Mouse (Mus musculus) myocyte (in vitro differentiated cells): Measurements from ENCODE around the gene Arl14ep. TPM values are rescaled to one million over a fixed set of nuclear protein-coding genes. Genes with fewer than 3 reads are reported as not detected.

Experiments used
- H3K27me3 ChIP-seq: one replicate; pipeline ENCODE4 v1.6.1; 2011; ENCODE audit not compliant: control insufficient read depth, insufficient read depth, insufficient read length
- H3K36me3 ChIP-seq: one replicate; pipeline ENCODE4 v1.6.1; 2011; ENCODE audit not compliant: control insufficient read depth, insufficient read depth
- H3K4me2 ChIP-seq: one replicate; pipeline ENCODE4 v1.6.1; 2011; ENCODE audit warnings: low read depth, control low read depth
- H3K4me3 ChIP-seq: one replicate; pipeline ENCODE4 v1.5.1; 2011; ENCODE audit warnings: mild to moderate bottlenecking, control low read depth, moderate library complexity
- H3K79me2 ChIP-seq: one replicate; pipeline ENCODE4 v1.6.1; 2011; ENCODE audit not compliant: control insufficient read depth, insufficient read depth
- H3ac ChIP-seq: one replicate; pipeline ENCODE4 v1.6.1; 2011; ENCODE audit not compliant: control insufficient read depth, insufficient read length
- CEBPB ChIP-seq: IDR thresholded peaks from 2 replicates; pipeline ENCODE4 v1.6.1; 2011; ENCODE audit warnings: mild to moderate bottlenecking, moderate library complexity; ENCODE audit not compliant: poor library complexity, insufficient read depth, severe bottlenecking
- E2F4 ChIP-seq: IDR thresholded peaks from one replicate; pipeline ENCODE4 v1.6.1; 2011; ENCODE audit warnings: mild to moderate bottlenecking, control low read depth, moderate library complexity; ENCODE audit not compliant: insufficient read depth
- MAX ChIP-seq: IDR thresholded peaks from one replicate; pipeline ENCODE4 v1.6.1; 2011; ENCODE audit warnings: low read depth, mild to moderate bottlenecking, control low read depth
- MYOD1 ChIP-seq, 3 experiments: IDR thresholded peaks; one replicate each; pipeline ENCODE4 v1.6.1; 2011; ENCODE audit warnings: control low read depth in 2 of 3, low read depth in 2 of 3, mild to moderate bottlenecking in 2 of 3, moderate library complexity in 1 of 3; ENCODE audit not compliant: insufficient read length in 2 of 3, control insufficient read depth in 1 of 3
- MYOG ChIP-seq, 3 experiments: IDR thresholded peaks; one replicate each; pipeline ENCODE4 v1.6.1; 2011; ENCODE audit warnings: control low read depth in 2 of 3, low read depth in 2 of 3, mild to moderate bottlenecking in 2 of 3; ENCODE audit not compliant: insufficient read length in 2 of 3, control insufficient read depth in 1 of 3, insufficient read depth in 1 of 3
- POLR2A ChIP-seq: IDR thresholded peaks from one replicate; pipeline ENCODE4 v1.6.1; 2011; ENCODE audit warnings: low read depth, mild to moderate bottlenecking, control low read depth, moderate library complexity; ENCODE audit not compliant: insufficient read length
- POLR2AphosphoS2 ChIP-seq: IDR thresholded peaks from one replicate; pipeline ENCODE4 v1.6.1; 2011; ENCODE audit warnings: low read depth, control low read depth; ENCODE audit not compliant: insufficient read length
- REST ChIP-seq: IDR thresholded peaks from one replicate; pipeline ENCODE4 v1.6.1; 2011; ENCODE audit warnings: mild to moderate bottlenecking, control low read depth, moderate library complexity; ENCODE audit not compliant: insufficient read depth, insufficient read length
- SRF ChIP-seq: IDR thresholded peaks from one replicate; pipeline ENCODE4 v1.6.1; 2011; ENCODE audit warnings: low read depth; ENCODE audit not compliant: control insufficient read depth, insufficient read length
- TCF12 ChIP-seq: IDR thresholded peaks from one replicate; pipeline ENCODE4 v1.6.1; 2011; ENCODE audit warnings: mild to moderate bottlenecking, control low read depth; ENCODE audit not compliant: poor library complexity, insufficient read depth, severe bottlenecking
- TCF3 ChIP-seq: IDR thresholded peaks from one replicate; pipeline ENCODE4 v1.6.1; 2011; ENCODE audit warnings: low read depth, control low read depth; ENCODE audit not compliant: insufficient read length
- USF1 ChIP-seq: IDR thresholded peaks from one replicate; pipeline ENCODE4 v1.6.1; 2011; ENCODE audit warnings: low read depth, mild to moderate bottlenecking, control low read depth, moderate library complexity
- polyA plus RNA-seq: library from polyadenylated mRNA; unstranded; fragments of >200 nt; fragmentation: generic; extraction: Trizol; gene quantifications from one replicate; pipeline ENCODE4 v1.2.1, GENCODE M21; 2012; ENCODE audit warnings: missing spikeins

Gene Arl14ep
- polyA plus RNA-seq, result 25.7 TPM

DNA sequence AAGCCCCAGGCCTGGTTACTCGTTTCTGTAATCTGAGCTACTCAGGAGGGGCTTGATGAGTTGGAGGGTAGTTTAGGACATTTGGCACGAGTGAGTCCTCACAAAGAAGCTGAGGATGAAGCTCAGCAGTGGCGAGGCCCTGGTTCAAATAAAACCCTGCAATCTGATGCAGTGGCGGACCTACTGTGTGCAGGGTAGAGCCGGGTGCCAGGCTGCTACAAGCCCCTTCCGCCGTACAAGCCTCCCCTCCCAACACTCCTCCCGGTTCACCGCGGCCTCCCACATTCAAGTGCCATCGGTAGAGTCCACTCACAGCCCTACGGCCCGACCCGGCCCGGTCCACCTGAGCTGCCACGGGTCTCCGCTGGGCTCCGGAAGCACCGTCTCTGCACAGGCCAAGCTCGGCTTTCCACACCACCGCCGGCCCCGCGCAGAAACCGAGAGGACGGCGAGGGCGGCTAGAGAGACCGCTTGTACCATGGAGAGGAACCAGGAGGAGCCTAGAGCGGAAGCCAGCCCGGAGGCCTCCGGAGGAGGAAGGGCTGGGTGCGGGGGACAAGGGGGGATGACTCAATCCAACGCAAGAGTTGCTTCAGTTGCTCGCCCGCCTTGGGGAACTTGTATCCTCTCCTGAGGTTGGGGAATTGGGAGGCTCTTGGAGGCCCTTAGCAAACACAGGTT, at the start of gene Arl14ep:
Gene Arl14ep, minus strand, starts transcription at position 466 of the 681 bp plus-strand sequence.
- H3K4me3 ChIP-seq, result peak within 1 kb of the TSS; percentile 93
- peaks cover 48% of the 10 kb centered on the region for H3K79me2 ChIP-seq
- H3K36me3 ChIP-seq, result peaks cover 8% of the 10 kb centered on the region
- TF ChIP-seq TCF12 (no peak), MYOD1 (IDR thresholded peaks at IDR 0.05; ENCODE audit: control insufficient read depth in 1 of 3, insufficient read length in 2 of 3, low read depth in 2 of 3) (peak in 1 of 3 experiments; percentile 1), MYOG (IDR thresholded peaks at IDR 0.05; ENCODE audit: control insufficient read depth in 1 of 3, insufficient read depth in 1 of 3, insufficient read length in 2 of 3, low read depth in 2 of 3) (peak in 1 of 3 experiments; percentile 37), SRF (no peak), TCF3 (no peak), MAX (no peak), REST (peak; percentile 1), CEBPB (peak; percentile 96), E2F4 (no peak), USF1 (no peak), POLR2AphosphoS2 (peak; percentile 87), POLR2A (peak; percentile 81)
- H3K27me3 ChIP-seq, result no peaks in the 10 kb centered on the region
- H3K4me2 ChIP-seq, result peak within 1 kb of the TSS; percentile 84
- peak within 1 kb of the TSS; percentile 33 for H3ac ChIP-seq

GRCm38 (mm10) chr2:107022713-107023112, 48.5 kb upstream of the Arl14ep start:
- no peaks in the 10 kb centered on the region for H3K27me3 ChIP-seq
- no peaks in the 10 kb centered on the region for H3K36me3 ChIP-seq
- H3K79me2 ChIP-seq, result no peaks in the 10 kb centered on the region
- H3ac ChIP-seq, result no peak overlapping the region
- no peak overlapping the region for H3K4me2 ChIP-seq
- TF ChIP-seq MYOD1 (IDR thresholded peaks at IDR 0.05; ENCODE audit: control insufficient read depth in 1 of 3, insufficient read length in 2 of 3, low read depth in 2 of 3), result no peak
- no peak for TF ChIP-seq MAX
- no peak for TF ChIP-seq POLR2A
- no peak for TF ChIP-seq USF1
- TF ChIP-seq REST, result no peak
- no peak for TF ChIP-seq TCF3
- no peak for TF ChIP-seq SRF
- no peak for TF ChIP-seq TCF12
- no peak for TF ChIP-seq POLR2AphosphoS2
- no peak overlapping the region for H3K4me3 ChIP-seq

- no peaks in the 10 kb centered on the region for H3K27me3 ChIP-seq
- H3K4me2 ChIP-seq, result no peak overlapping the region
- no peaks in the 10 kb centered on the region for H3K79me2 ChIP-seq
- H3K36me3 ChIP-seq, result no peaks in the 10 kb centered on the region
- H3ac ChIP-seq, result no peak overlapping the region
- TF ChIP-seq POLR2A (no peak), MYOG (IDR thresholded peaks at IDR 0.05; ENCODE audit: control insufficient read depth in 1 of 3, insufficient read depth in 1 of 3, insufficient read length in 2 of 3, low read depth in 2 of 3) (no peak), USF1 (no peak), MYOD1 (IDR thresholded peaks at IDR 0.05; ENCODE audit: control insufficient read depth in 1 of 3, insufficient read length in 2 of 3, low read depth in 2 of 3) (no peak), POLR2AphosphoS2 (no peak), MAX (no peak), REST (no peak), CEBPB (no peak), TCF3 (no peak), SRF (no peak), TCF12 (no peak), E2F4 (no peak)
- H3K4me3 ChIP-seq, result no peak overlapping the region
Observed at GRCm38 (mm10) chr2:107019331-107019730, 45.1 kb upstream of the Arl14ep start.

- Histone ChIP-seq H3K4me3 (no peak overlapping the region), H3ac (no peak overlapping the region), H3K4me2 (no peak overlapping the region), H3K36me3 (no peaks in the 10 kb centered on the region), H3K27me3 (no peaks in the 10 kb centered on the region), H3K79me2 (no peaks in the 10 kb centered on the region)
- TF ChIP-seq TCF12, result no peak
- no peak for TF ChIP-seq MYOD1 (IDR thresholded peaks at IDR 0.05; ENCODE audit: control insufficient read depth in 1 of 3, insufficient read length in 2 of 3, low read depth in 2 of 3)
- no peak for TF ChIP-seq POLR2AphosphoS2
- TF ChIP-seq USF1, result no peak
- no peak for TF ChIP-seq REST
- TF ChIP-seq CEBPB, result no peak
- no peak for TF ChIP-seq TCF3
- TF ChIP-seq E2F4, result no peak
- no peak for TF ChIP-seq MAX
- TF ChIP-seq SRF, result no peak
- TF ChIP-seq POLR2A, result no peak
Observed at GRCm38 (mm10) chr2:107013161-107013560, 38.9 kb upstream of the Arl14ep start.
